Mouse (Mus musculus) forelimb bud, embryonic 11.5 days (tissue): Measurements from ENCODE around the gene Hlx.

ENCODE experiments used
- DNase-seq: peaks from one replicate; pipeline ENCODE4 v3.0.0-alpha.2; 2012; ENCODE audit warnings: low read depth, low spot score

The Hlx gene

GRCm38 (mm10) chr1:184733300-184734066 lies 1.1 kb upstream of the Hlx start:
- DNase-seq, result no peak

GRCm38 (mm10) chr1:184731644-184732545 lies 524 bp downstream of the Hlx start:
- no peak for DNase-seq

GRCm38 (mm10) chr1:184731091-184731640 lies 1.3 kb downstream of the Hlx start:
- DNase-seq, result no peak

- DNase-seq, result no peak
Observed at GRCm38 (mm10) chr1:184730453-184731013, 1.9 kb downstream of the Hlx start.

GRCm38 (mm10) chr1:184729357-184730140 lies 2.9 kb downstream of the Hlx start:
- no peak for DNase-seq

GRCm38 (mm10) chr1:184728561-184729115 lies 3.8 kb downstream of the Hlx start:
- DNase-seq, result no peak

GRCm38 (mm10) chr1:184727401-184728265 lies 4.8 kb downstream of the Hlx start:
- no peak for DNase-seq

- no peak for DNase-seq
Observed at GRCm38 (mm10) chr1:184726576-184727300, 5.7 kb downstream of the Hlx start.

- no peak for DNase-seq
Observed at GRCm38 (mm10) chr1:184725318-184725790, 7.1 kb downstream of the Hlx start.

GRCm38 (mm10) chr1:184724551-184725317 lies 7.7 kb downstream of the Hlx start:
- DNase-seq, result no peak

- no peak for DNase-seq
Observed at GRCm38 (mm10) chr1:184723899-184724298, 8.5 kb downstream of the Hlx start.

GRCm38 (mm10) chr1:184721121-184721520 lies 11.3 kb downstream of the Hlx start:
- DNase-seq, result no peak

- DNase-seq, result no peak
Observed at GRCm38 (mm10) chr1:184720162-184721025, 12.0 kb downstream of the Hlx start.

- DNase-seq, result no peak
Observed at GRCm38 (mm10) chr1:184718261-184719120, 13.9 kb downstream of the Hlx start.

GRCm38 (mm10) chr1:184717691-184718200 lies 14.7 kb downstream of the Hlx start:
- DNase-seq, result no peak

- DNase-seq, result no peak
Observed at GRCm38 (mm10) chr1:184717016-184717568, 15.3 kb downstream of the Hlx start.
